Mouse (Mus musculus): ENCODE results near the gene Adam8.
A peak's percentile ranks its signal among the peaks of the same experiment; 100 is the strongest.

The Adam8 gene

GRCm38 (mm10) chr7:139978278-139978892 lies 14.0 kb downstream of the Adam8 start, which contains the start of gene 6430531B16Rik:
6430531B16Rik (minus strand) TSS chr7:139978755.
- DNase-seq, result peak; percentile 86 to 90

GRCm38 (mm10) chr7:139975471-139975870 lies 16.9 kb downstream of the Adam8 start:
- no peak for DNase-seq

GRCm38 (mm10) chr7:139974307-139974706 lies 18.1 kb downstream of the Adam8 start:
- no peak for DNase-seq

DNA sequence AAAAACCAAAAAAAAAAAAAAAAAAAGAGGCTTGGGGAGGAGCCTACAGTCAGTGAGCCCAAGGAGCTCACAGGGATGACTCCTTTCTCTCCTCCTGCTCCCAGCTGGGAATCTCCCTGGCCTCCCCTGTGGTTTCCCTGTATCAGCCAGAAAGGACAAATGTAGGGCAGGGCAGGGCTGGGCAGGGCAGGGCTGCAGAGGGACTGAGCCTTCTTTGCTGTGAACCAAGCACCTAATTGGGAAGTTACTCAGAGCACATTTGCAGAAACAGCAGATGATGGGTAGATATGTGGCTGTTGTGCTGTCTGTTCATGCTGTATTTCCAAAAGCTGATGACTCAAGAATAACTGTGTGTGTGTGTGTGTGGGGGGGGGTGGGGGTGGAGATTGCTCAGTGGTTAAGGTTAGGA lies 19.4 kb downstream of the Adam8 start:
- no peak for DNase-seq

GRCm38 (mm10) chr7:139971436-139971835 lies 20.9 kb downstream of the Adam8 start:
- DNase-seq, result no peak

DNA sequence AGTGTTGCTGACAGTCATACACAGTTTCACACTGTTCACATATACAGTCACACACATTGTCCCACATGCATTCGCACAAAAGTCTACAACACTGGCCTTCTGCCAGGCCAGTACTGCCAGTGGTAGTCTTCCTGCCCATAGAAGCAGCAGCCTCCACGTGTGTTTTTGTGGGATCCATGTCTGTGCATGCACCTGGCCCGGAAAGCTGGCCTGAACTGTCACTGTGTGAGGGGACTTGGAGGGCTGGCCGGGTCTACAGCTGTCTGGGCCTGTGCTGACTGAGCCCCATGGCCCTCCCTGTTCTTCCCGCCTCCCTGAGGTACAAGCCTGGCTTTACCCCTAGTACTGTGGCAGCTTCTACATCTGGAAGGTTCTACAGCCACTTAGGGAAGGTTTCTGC lies 21.4 kb downstream of the Adam8 start:
- no peak for DNase-seq

- no peak for DNase-seq
Observed at GRCm38 (mm10) chr7:139970216-139970919, 22.0 kb downstream of the Adam8 start.

DNA sequence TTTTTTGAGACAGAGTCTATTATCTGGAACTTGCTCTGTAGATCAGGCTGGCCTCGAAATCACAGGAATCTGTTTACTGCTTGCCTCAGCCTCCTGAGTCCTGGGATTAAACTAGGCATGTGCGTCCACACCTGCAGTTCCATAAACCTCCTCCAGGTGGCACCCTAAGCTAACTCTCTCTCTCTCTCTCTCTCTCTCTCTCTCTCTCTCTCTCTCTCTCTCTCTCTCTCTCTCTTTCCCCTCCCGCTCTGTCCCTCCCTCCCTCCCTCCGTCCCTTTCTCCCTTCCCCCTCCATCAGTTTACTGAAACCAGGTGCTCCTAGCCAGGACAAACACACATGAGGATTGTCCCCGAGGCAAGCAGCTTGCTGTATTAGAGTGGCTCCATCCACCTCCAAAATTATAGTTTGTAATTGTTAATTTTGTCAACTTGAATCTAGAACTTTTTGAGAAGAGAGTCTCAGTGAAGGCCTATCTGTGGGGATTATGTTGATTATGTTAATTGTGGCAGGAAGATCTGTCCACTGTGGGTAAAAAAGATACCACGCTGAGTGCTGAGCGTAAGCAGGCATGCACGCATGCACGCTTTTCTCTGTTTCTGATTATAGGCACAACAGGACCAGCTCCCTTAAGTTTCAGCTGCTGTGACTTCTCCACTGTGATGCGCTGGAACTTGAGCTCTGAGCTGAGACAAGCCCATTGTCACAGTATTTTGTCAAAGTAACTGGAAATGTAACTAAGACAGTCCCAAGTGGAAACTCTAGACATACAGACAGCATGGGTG lies 22.8 kb downstream of the Adam8 start:
- peak; percentile 92 to 94 for DNase-seq

- no peak for DNase-seq
Observed at GRCm38 (mm10) chr7:139968428-139968827, 23.9 kb downstream of the Adam8 start.

DNA sequence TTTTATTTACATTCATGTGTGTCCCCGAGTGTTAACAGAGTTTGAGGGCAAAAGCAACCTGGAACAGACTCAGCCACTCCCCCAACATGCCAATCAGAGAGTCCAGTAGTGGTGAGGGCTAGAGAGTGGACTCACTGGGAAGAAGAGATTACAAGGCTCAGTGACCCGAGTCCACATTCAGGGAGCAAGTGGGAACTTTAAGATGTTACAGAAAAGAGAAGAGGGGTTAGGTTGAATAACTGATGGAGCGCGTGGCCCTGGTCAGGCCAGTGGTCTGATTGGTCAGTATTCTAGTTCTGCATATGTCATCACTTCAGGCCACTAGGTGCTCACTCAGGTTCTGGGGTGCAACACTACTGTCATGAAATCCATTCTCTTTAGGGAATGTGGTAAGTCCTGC lies 25.2 kb downstream of the Adam8 start:
- no peak for DNase-seq

DNA sequence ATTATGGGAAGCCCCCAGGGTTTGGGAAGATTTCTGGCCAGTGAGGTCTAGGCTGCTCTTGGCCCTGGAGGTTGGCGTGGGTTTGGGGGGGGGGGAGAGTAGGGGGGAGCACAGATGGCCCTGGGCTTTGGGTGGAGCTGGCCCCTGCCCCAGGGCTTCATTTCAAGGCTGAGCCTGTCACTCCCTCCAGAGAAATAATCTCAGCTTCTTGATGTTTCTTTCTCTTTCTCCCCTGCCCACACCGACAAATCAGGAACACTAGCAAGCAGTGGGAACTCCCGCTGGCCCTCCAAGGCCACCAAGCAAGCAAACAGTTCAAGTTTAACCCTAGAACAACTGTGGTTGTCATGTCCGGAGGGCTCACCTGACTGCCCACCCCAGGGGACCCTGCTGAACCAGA lies 28.5 kb downstream of the Adam8 start:
- DNase-seq, result no peak

- no peak for DNase-seq
Observed at GRCm38 (mm10) chr7:139961141-139961540, 31.2 kb downstream of the Adam8 start.

DNA sequence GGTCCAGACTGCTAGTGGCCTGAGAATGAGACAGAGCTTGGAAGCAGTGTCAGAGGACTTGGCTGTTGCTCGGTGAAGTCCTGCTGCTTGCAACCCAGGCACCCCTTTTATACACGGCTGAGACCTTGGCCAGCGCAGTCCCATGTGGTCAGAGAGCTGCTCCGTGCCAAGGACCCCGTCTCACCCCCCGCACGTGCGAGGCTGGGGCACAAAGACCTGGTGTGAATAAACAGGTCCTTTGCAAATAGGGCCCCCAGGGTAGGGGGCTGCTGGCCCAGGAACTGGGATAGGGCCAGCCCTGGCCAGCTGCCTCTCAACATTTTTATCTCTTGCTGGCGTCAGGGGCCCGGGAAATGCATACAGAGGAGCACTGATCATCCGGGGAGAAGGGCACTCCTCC lies 34.4 kb downstream of the Adam8 start:
- DNase-seq, result no peak

DNA sequence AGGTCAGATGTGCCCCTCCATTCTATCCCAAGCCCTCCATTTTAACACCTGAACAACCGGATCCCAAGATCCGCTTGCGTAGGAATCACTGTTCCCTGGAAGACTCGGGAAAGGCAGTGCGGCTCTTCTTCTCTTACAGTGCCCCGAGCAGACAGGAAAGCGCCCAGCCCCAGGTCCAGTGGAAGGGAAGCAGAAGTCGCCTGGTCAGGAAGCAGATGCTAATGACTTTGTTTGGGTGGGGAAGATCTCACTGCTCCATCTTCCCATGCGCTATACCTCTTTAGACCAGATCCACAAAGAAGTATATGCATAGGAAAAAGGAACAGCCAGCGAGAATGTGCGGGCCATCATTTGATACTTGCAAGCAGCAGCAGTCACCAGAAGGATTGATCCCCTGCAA lies 34.9 kb downstream of the Adam8 start:
- peak; percentile 29 to 46 for DNase-seq

DNA sequence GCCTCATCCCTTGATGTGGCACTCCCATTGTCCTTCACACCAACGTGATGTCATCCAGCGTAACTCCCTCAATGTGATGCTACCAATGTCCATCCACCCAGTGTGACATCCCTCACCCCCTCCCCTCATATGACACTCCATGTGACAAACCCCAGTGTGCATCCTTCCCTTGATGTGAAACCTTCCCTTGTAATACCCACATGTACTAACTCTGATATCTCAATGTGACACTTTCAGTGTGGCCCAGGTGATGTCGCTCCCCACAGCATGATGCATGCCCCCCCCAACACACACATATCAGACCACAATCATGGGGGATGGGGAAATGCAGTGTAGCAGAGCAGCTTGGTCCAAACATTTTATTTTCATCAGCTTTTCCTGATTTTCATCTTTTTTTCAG lies 35.7 kb downstream of the Adam8 start:
- DNase-seq, result no peak

DNA sequence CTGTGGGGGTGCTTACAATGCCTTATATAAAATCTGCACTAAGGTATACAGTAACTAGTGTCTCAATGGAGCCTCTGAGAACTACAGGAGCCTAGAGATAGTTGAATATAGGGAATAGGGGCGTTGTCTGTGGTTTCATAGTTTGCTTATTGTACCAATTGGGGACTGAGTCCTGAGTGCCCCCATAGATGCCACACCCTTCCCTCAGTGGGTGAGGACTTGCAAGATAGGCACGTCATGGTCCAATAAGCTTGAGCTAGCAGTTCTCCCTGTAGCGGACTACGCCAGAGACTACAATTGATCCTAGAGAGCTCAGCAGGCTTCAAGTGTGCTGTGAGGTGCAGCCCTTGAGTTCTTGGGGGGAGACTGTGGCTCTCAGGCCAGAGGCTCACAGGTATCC lies 36.9 kb downstream of the Adam8 start:
- no peak for DNase-seq

DNA sequence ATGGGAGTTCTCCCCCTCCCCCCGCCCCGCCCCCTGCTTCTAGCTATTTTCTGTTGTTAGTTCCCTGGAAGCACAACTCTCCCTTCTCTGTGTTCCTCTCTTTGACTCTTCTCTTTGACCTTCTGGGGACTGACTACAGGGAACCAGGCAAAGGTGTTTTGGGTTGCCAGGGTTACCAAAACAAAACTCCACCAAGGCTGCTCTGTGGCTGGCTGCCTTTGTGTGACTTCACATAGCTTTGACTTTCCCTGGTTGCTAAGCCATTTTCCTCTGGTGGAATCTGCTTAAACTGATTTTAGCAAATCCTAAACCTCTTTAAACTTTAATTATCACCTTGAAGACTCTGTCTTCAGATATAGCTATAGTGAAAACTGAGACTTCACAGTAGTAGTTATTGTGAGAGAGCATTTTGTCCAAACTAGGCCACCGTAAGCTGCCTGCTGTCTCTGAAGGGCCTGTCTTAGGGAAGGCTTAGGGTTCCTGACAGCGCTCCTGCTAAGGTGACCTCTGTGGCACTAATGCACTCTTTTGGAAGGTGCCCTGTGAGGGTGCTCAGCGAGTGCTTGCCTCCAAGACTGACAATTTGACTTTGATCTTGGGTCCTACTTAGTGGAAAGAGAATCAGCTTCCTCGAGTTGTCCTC lies 40.2 kb downstream of the Adam8 start:
- no peak for DNase-seq

- DNase-seq, result peak; percentile 44 to 62
Observed at GRCm38 (mm10) chr7:139951079-139951478, 41.3 kb downstream of the Adam8 start.

DNA sequence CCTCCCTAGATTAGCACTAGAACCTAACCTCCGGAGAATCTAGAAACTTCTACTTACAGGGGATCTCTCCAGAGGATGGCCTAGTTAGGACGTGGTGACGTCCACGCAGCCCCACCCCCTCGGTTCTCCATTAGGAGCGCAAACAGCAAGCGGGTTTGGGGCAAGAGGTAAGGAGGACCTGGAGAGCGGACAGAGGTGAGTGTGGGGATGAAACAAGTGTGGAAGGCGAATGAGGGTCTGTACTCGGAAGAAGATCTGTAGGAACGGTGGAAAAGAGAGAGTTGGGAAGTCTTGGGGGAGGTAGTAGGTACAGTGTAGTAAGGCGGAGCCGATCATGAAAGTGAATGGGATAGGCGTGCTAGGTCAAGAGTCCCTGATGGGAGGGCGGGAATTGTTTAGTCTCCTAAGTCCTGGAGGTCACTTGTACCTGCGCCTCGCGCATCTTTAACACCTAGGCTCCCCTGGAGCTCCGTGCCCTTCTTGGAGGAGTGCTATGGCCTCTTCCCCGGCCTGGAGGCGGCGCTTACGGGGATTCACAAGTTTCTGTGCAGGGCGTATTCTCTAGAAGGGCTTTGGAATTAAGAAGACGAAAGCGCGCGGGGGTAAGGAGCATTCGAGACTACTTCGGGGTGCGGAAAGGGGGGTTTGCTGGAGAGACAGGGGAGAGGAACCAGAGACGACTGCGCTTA lies 41.9 kb downstream of the Adam8 start:
- DNase-seq, result peak; percentile 65 to 75

DNA sequence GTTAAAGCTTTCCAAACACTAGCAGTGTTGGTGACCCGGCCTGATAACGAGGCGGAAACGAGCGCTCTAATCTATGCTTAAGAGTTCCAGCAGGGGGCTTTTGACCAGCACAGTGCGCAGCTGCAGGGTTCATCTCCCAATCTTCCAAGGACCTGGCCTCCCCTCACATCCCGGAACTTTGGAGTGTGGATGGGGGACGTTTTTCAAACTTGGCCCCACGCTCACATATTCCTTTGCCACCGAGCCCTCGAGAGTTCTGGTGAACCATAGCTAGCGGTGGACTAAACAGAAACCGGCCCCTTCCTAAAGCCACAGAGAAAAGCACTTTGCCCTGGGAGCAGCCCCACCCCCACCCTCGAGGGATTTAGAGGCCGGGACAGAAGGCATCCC lies 42.5 kb downstream of the Adam8 start:
- DNase-seq, result peak; percentile 69 to 79

- DNase-seq, result no peak
Observed at GRCm38 (mm10) chr7:139946032-139946431, 46.3 kb downstream of the Adam8 start.

DNA sequence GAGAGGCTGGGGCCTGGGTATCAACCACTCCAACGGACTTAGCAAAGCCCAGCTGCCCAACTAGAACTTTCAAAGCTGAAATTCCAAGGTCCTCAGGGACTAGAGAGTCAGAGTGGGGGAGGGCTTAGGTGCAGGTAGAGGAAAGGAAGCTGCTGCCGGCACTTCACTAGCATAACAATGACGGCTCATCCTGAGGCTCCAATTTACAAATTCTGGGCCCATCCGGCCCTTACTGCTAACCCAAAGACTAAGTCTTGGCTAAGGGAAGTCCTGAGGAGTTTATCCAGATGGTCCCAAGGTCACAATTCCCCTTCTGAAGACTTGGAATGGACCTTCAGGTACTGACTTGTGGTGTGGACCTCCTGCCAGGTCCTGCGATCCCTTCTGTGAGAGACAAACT lies 46.8 kb downstream of the Adam8 start:
- DNase-seq, result no peak

Measured in kidney, postnatal 4 days (tissue).